Mouse (Mus musculus) brain, embryonic 14.5 days (tissue): Measurements from ENCODE around the gene Blmh.

Source experiments
- CTCF ChIP-seq: fragments of 200-500 bp; IDR thresholded peaks from 2 replicates; pipeline ENCODE4 v1.5.1; 2012; ENCODE audit warnings: inconsistent platforms, mild to moderate bottlenecking, moderate library complexity, borderline replicate concordance; ENCODE audit not compliant: insufficient read depth, insufficient read length; ENCODE audit errors: extremely low read depth
- POLR2A ChIP-seq: fragments of 200-500 bp; IDR thresholded peaks from 2 replicates; pipeline ENCODE4 v1.6.1; 2012; ENCODE audit warnings: mild to moderate bottlenecking, inconsistent platforms, borderline replicate concordance; ENCODE audit not compliant: poor library complexity, insufficient read depth, insufficient read length, severe bottlenecking; ENCODE audit errors: extremely low read depth

DNA sequence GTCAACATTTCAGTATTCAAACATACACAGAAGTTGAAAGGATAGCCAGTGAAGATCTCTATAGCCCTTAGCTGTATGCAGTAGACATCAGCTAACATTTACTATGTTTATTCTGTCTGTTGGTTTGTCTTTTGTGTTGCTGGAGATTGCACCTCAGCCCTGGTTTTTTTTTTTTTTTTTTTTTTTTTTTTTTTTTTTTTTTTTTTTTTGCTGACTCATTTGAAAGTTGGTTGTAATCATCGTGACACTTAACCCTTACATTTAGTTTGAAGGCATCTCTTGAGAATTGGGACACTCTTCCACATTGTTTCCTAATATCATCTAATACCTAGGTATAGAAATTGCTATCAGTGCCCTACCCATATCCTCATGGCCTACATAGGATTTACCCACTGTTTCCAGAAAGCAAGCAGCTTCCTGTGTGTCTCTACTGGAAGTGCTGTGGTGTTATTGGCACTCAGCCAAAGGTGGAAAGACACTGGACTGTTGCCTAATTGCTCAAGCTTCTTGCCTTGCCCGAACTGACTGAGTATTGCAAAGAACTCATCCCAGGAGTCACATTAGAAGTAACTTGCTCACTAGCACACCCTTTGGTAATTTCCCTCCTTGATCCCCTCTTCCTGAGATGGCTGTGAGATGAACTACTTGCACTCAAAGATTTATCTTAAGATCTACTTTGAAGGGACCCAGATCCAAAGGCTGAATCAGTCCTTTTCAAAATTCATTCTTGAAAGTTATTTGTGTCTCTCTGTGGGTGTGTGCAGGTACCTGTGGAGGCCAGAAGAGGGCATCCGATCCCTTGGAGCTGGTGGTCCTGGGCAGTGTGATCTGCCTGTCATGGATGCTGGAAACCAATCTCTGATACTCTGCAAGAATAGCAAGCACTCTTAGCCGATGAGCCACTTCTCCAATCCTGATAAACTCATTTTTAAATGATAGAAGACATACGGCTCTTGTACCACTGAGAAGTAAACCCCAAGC lies 24.6 kb upstream of the Blmh start:
- TF ChIP-seq POLR2A (no peak), CTCF (peak; percentile 43; the same call in 1 of the 2 replicates)
